Mouse (Mus musculus): ENCODE data around the gene Slc31a2. TPM values are rescaled to one million over a fixed set of nuclear protein-coding genes. Genes with fewer than 3 reads are reported as not detected.

Slc31a2 gene
- total RNA-seq, 2 experiments from 2014 or later: 19.9 to 22.6 TPM

DNA sequence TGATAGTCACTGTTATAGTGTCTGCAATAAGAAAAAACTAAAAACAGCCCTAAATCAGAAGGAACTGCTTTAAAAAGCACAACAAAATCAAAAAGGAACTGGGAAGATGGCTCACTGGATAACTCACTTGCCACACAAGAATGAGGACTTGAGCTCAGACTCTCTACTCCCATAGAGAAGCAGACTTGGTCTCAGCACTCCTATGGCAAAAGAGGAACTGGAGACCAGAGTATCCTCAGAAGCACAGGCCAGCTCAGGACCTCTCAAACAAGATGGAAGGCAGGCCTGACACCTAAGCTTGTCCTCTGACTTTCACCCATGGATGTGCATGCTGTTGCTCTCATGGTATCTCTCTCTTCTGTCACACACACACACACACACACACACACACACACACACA lies 46.0 kb downstream of the Slc31a2 start:
- intact Hi-C loops (cut with DNase I): no loop called here
- no peak for DNase-seq (ENCODE audit: low spot score)

DNA sequence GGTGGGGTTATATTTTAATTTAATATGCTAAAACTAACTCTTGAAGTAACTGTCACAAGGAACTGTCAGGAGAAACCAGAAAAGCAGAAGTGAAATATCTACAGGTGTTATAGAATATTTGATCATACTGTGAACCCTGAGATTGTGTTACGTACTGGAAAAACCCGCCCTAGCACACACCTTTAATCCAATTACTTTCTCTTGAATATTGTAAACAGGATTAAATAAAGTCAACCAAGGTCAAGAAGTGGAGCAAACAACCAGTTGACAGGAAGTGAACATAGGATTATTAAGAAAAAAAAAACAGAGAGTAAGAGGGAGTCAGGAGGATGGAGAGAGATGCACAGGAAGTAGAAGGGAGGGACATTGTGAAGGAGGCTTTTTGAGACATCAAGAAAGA lies 50.5 kb downstream of the Slc31a2 start:
- no peak for DNase-seq (ENCODE audit: low spot score)
- intact Hi-C loops (cut with DNase I): no loop called here

DNA sequence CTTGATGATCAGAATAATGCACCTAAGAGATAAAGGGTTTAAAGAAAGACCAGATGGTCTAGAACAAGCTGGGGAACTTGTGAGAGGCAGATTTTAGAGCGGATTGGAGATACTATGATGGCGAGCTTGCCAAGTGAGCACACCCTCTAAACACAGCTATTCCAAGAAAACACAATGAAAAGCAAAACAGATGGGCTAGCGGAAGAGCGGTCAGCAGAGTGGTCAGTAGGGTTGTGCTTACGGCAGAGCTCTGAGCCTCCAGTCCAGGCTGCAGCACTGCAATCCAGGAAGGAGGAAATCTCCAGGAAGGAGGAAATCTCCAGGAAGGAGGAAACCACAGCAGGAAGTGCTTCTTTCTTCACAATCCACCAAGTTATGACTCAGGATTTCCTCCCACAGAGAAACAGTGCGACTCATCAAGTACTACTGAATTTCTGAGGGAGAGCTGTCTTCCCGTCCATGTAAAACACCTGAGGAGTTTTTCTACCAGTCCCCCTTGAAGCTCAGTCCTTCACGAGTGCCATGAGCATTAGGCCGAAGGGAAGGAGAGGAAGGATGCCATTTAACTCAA lies 51.4 kb downstream of the Slc31a2 start:
- intact Hi-C loops (cut with DNase I): no loop called here
- DNase-seq (ENCODE audit: low spot score): no peak

DNA sequence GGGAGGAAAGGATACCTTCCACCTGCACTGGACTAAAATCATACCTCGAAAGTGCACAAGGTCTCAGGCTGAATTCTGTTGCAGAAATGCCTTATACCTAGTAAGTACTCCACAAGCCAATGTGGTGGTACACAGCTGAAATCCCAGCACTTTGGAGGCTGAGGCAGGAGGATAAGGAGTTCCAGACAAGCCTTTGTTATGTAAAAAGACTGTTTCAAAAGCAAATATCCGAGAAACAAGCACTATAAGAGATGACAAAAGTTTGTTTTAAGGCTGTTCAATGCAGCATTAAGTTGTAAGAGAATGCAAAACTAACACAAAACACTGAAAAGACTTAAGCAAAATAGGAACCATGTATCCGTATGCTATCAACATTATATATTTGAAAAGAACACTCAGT lies 52.2 kb downstream of the Slc31a2 start:
- intact Hi-C loops (cut with DNase I): no loop called here
- DNase-seq (ENCODE audit: low spot score): no peak

DNA sequence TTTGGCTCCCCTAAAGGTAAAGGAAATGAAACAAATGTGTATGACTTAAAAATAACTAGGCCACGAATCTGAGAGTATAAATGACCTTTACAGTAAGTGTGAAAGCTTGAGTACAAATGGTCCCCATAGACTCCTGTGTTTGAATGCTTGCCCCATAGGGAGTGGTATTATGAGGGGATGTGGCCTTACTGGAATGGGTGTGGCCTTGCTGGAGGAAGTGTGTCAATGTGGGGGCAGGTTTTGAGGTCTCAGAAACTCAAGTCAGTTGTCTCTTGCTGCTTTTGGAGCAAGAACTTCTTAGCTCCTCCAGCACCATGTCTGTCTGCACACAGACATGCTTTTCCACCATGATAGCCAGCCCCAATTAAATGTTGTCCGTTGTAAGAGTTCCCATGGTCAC lies 54.1 kb downstream of the Slc31a2 start:
- DNase-seq (ENCODE audit: low spot score): no peak
- intact Hi-C loops (cut with DNase I): no loop called here

DNA sequence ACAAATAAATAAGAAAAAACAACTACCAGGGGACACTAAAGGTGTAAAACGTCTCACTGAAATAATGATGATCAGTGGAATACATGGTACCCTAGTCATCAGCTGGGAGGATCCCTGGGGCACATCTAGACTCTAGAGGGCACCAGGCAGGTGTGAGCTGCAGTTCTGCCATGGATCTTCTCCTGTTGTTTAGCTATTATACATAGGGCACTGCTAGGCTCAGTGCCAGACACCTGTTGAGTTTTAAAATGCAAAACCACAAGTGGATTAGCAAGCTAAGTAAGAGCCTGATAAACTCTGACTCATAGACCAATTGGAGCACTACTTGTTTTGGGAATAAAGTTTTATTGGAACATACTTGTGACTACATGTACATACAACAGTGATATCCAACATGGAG lies 55.9 kb downstream of the Slc31a2 start:
- intact Hi-C loops (cut with DNase I): no loop called here
- no peak for DNase-seq (ENCODE audit: low spot score)

DNA sequence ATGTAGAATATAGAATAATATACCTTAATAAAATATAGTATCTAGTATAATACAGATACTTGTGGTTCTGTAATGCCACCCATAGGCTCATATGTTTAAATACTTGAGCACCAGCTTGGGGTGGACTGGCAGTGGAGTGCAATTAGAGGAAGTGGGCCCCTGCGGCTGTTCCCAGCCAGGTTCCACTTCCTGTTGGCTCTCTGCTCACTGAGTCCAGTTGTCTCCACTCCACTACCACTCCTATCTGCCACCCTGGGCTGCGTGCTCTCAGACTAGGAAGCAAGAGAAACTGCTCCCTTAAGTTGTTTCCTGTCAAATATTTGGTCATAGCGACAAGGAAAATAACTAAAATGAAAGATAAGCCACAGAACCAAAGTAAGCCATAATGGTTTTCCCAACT lies 60.3 kb downstream of the Slc31a2 start:
- no peak for DNase-seq (ENCODE audit: low spot score)

DNA sequence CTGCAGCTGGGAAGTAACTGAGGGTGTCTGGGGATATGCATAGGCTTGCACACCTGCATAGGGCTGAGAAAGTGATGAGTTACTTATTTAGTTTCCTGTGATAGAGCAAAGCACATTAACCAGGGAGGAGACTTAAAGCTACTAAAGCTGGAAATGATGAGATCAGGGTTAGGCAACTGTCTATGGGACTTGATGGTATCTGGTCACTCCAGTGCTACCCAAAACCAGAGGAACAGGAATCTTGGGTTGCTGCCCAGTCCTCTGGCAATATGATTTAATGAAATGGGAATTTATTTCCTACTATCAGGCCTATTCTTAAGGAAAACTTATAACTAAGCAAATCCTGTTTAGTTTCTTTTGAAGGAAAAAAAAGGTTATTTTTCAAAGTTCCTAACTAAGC lies 63.7 kb downstream of the Slc31a2 start:
- intact Hi-C loops (cut with DNase I): no loop called here

More for the DNA sequence above, 60.3 kb downstream of the Slc31a2 start:
- intact Hi-C loops (cut with DNase I): no loop called here

DNA sequence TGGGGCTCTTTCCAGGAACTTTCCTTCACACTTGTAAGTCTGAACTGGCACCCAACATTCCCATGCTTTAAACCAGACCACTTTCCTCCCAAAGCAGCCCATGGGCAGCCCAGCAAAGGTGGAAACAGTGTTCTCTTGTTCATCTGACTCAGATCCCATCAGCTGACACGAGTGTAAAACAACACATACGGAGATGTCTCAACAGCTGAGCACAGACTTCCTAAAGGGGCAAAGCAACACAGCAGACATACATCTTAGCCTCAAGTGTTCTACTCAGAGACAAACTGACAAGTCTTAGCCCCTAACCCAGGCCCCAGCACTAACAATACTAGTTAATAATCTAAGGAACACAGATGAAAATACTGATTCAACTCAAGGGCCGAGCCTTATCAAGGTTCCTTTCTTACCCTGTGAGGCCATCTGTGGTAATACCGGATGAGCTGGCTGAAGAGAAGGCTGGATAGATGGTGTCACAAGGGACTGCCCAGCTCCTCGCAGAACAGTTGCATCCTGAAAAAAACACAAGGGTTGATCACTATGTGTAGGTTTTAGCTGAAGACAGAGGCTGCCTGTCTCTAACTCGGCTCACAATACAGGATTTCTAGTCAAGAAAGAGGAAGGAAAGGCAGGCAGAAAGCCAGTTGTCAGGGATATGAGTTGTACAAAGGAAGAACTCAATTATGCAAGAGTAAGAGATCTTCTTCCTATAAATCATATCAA lies 66.7 kb downstream of the Slc31a2 start:
- no peak for DNase-seq (ENCODE audit: low spot score)
- intact Hi-C loops (cut with DNase I): no loop called here

More for the DNA sequence above, 63.7 kb downstream of the Slc31a2 start:
- DNase-seq (ENCODE audit: low spot score): no peak

DNA sequence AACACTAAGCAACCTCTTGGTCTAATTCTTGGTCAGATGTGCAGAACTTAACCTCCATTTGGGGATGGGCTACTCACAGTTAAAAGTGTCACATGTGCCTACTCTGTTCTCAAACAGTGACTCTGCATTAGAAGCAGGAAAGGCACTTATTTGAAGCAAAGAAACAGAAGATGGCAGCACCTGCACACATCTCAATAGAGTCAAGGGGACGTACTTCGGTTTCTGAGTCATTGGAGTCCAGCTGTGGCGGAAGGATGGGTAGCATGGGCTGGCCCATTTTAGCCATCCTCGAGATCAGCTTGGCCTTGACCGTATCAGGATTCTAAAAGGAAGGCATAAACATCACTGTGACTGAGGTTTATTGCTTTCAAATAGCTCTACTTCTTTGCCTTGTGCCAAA lies 69.6 kb downstream of the Slc31a2 start:
- intact Hi-C loops (cut with DNase I): no loop called here
- DNase-seq (ENCODE audit: low spot score): no peak

DNA sequence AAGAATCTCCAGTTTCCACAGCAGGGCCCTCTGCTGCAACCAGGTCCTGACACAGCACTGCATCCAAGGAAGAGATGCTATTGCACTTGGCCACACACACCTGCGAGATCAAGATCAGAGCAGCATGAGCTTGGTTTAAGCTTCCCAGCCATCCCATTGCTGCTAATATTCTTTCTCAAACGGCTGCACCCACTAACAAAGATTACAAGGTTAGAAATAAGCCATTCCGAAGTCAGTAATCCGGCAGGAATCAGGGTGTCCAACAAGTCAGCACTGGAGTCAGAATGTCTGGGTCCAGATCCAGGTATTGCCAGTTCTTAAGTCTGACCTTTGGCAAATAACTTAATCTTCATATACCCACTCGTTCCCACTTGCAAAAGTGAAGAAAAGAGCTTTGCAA lies 76.2 kb downstream of the Slc31a2 start:
- intact Hi-C loops (cut with DNase I): no loop called here
- DNase-seq (ENCODE audit: low spot score): no peak

DNA sequence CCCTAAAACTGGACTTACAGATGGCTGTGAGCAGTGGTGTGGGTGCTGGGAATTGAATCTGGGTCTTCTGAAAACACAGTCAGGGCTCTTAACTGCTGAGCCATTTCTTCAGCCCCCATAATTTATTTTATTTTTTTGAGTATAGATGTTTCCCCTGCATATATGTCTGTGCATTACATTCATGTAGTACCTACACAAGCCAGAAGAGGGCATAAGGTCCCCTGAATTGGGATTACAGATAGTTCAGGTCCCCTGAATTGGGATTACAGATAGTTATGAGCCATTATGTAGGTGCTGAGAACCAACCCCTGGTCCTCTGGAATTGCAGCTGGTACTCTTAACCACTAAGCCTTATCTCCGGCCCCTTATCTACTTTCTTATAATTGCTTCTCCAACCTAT lies 81.6 kb downstream of the Slc31a2 start:
- intact Hi-C loops (cut with DNase I): loop anchor here (10.0 kb wide), 1 partner anchor 61 kb away; the partner anchor contains the start of genes Cdc26 and Prpf4
- no peak for DNase-seq (ENCODE audit: low spot score)

DNA sequence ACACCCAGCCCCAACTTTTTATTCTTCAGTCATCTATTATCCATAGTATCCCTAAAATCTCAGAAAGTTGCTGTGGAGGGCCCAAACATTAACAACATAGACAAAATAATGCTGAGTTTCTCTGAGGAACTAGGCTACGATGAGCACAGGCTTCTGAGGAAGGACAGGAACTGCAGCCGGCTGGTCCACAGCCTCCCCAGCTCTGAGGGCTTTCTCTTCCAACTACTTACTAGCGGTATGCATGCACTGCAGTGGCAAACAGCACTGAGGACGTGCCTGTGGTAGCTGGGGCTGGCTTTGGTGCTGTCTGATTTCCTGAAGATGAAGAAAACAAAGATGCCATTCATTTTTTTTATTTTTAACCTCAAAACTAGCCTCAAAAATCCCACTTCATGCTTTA lies 83.5 kb downstream of the Slc31a2 start:
- intact Hi-C loops (cut with DNase I): loop anchor here (10.0 kb wide), 1 partner anchor 59 kb away; the partner anchor contains the start of genes Cdc26 and Prpf4
- DNase-seq (ENCODE audit: low spot score): no peak

DNA sequence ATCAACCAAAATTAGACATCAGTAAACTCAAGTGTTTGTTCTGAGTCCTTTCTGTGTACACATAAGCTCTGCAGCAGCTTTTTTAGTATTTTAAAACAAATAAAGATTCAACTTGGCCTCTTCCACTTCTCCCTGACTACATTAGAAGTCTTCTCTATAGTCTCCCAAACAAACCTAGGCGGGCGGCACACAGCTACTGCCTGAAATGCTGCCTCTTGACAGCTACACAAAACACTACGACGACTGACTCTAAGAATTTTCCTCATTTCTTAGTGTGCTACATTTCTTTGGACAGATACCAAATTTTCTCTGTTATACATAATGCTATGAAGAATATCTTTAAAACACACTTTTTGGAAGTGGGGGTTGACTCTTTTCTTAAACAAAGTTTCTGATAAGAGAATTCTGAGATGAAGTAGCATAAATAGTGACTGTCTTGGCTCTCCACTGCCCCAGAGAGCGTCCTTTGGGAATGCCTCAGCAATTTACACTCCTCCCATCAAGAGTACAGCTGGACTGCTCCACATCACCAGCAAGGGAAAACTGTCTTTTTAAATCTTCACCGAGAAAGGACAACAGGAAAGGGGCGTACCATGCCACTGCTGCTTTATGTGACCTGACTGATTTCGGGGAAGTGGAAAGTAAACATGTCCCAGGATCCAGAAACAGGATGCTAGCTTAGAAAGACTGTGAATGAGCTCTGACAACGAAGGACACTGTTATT lies 85.4 kb downstream of the Slc31a2 start:
- no peak for DNase-seq (ENCODE audit: low spot score)
- intact Hi-C loops (cut with DNase I): loop anchor here (10.0 kb wide), 1 partner anchor 57 kb away; the partner anchor contains the start of genes Cdc26 and Prpf4

Other genes with a start within 250 kb of the Slc31a2 start
- not detected for gene Mup20, start 208.4 kb upstream of the Slc31a2 start, total RNA-seq (2021)
- gene Mup3, start 175.2 kb upstream of the Slc31a2 start, total RNA-seq (2021): not detected
- not detected for gene Mup21, start 111.7 kb upstream of the Slc31a2 start, total RNA-seq (2021)
- 1 to 10 TPM; 1.7 to 2.1 TPM for gene Zfp37, start 31.5 kb upstream of the Slc31a2 start, total RNA-seq (2021)
- 10 to 100 TPM; 17.9 to 18.7 TPM for gene Fkbp15, start 98.0 kb downstream of the Slc31a2 start, total RNA-seq (2021)
- gene Slc31a1, start 98.2 kb downstream of the Slc31a2 start, total RNA-seq (2021): 10 to 100 TPM; 22.0 to 22.8 TPM
- gene Cdc26, start 146.1 kb downstream of the Slc31a2 start, total RNA-seq (2021): 10 to 100 TPM; 42.9 to 45.1 TPM
- 1 to 10 TPM; 9.5 to 9.6 TPM for gene Prpf4, start 146.2 kb downstream of the Slc31a2 start, total RNA-seq (2021)
- gene Rnf183, start 172.7 kb downstream of the Slc31a2 start, total RNA-seq (2021): not detected
- under 1 TPM; 0.42 to 0.48 TPM for gene Wdr31, start 208.3 kb downstream of the Slc31a2 start, total RNA-seq (2021)
- gene Bspry, start 217.5 kb downstream of the Slc31a2 start, total RNA-seq (2021): not detected
- 1 to 10 TPM; 6.0 to 6.5 TPM for gene Hdhd3, start 240.9 kb downstream of the Slc31a2 start, total RNA-seq (2021)

Measured in heart, postnatal 25 days (tissue).